Mouse (Mus musculus) midbrain, embryonic 14.5 days (tissue): Measurements from ENCODE around the gene Gpatch3. TPM values are rescaled to one million over a fixed set of nuclear protein-coding genes. Genes with fewer than 3 reads are reported as not detected.

Experiments used
- ATAC-seq: fragments of 200-750 bp; cut with Nextera tagmentation; 2 replicates; pipeline ENCODE4 v1.8.0; 2017; ENCODE audit warnings: moderate number of reproducible peaks, moderate library complexity; ENCODE audit not compliant: low FRiP score, low TSS enrichment
- DNase-seq: peaks from one replicate; pipeline ENCODE4 v3.0.0-alpha.2; 2015
- H3K27ac ChIP-seq: fragments of 300-500 bp; sonication (generic); replicated peaks from 2 replicates; pipeline ENCODE4 v1.5.1; 2014; ENCODE audit warnings: mild to moderate bottlenecking, low read depth, low read length, moderate library complexity
- H3K27me3 ChIP-seq: fragments of 300-500 bp; sonication (generic); 2 replicates; pipeline ENCODE4 v1.6.1; 2014; ENCODE audit warnings: low read length, control low read depth, mixed read lengths; ENCODE audit not compliant: control insufficient read depth, insufficient read depth
- H3K36me3 ChIP-seq: fragments of 300-500 bp; sonication (generic); 2 replicates; pipeline ENCODE4 v1.6.1; 2014; ENCODE audit warnings: low read length, control low read depth; ENCODE audit not compliant: control insufficient read depth, insufficient read depth
- H3K4me1 ChIP-seq: fragments of 300-500 bp; sonication (generic); 2 replicates; pipeline ENCODE4 v1.6.1; 2014; ENCODE audit warnings: mild to moderate bottlenecking, antibody characterized with exemption, low read length, control low read depth; ENCODE audit not compliant: control insufficient read depth, insufficient read depth
- H3K4me2 ChIP-seq: fragments of 300-500 bp; sonication (generic); 2 replicates; pipeline ENCODE4 v1.6.1; 2014; ENCODE audit warnings: mild to moderate bottlenecking, low read length, moderate library complexity
- H3K4me3 ChIP-seq: fragments of 300-500 bp; sonication (generic); replicated peaks from 2 replicates; pipeline ENCODE4 v1.5.1; 2014; ENCODE audit warnings: low read depth, low read length
- H3K9ac ChIP-seq: fragments of 300-500 bp; sonication (generic); replicated peaks from 2 replicates; pipeline ENCODE4 v1.6.1; 2014; ENCODE audit warnings: mild to moderate bottlenecking, low read length, moderate library complexity
- H3K9me3 ChIP-seq: fragments of 300-500 bp; sonication (generic); 2 replicates; pipeline ENCODE4 v1.6.1; 2016; ENCODE audit warnings: low read length, control low read depth, mixed read lengths; ENCODE audit not compliant: control insufficient read depth
- WGBS: fragments of 180-500 bp; shearing (Covaris S2); extraction: QIAGEN DNeasy Blood & Tissue Kit; methylation state at CpG from one replicate; pipeline ENCODE4 v1.1.7; 2014; 5-methylcytosine and 5-hydroxymethylcytosine counted together
- polyA plus RNA-seq: library from polyadenylated mRNA; unstranded; fragments of >200 nt; fragmentation: Nextera tagmentation; extraction: Ambion mirVana; gene quantifications from 2 replicates; pipeline ENCODE4 v1.2.1, GENCODE M21; 2014

Gene Gpatch3
- polyA plus RNA-seq, 1 experiment from 2014 or later = 6.4 TPM

DNA sequence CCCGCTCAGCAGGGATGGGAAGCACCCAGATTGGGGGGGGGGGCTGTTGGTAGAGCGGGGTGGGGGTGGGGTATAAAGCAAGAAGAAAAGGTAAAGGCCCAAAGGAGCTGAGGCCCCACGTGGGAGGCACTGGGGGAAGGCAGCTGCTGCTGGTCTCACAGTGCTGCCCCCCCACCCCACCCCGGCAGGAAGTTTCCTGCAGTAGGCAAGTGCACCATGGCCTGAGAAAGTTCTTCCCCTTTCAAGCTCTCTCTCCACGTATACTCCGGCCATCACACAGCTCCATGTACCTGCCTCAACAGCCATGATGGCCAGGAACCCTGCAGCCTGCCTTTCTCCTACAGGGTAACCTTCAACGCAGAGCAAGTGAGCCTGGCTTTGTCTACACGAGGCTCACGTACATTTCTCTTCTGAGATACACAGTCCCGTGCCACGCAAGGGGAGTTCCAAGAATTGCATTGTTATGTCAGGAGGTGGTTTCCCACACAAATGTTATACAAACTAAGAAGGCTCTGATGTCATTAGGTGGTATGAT is 47.7 kb downstream of the Gpatch3 start:
- no peak for ATAC-seq
- 78% methylated on average over 11 of the region's 11 CpGs for WGBS

DNA sequence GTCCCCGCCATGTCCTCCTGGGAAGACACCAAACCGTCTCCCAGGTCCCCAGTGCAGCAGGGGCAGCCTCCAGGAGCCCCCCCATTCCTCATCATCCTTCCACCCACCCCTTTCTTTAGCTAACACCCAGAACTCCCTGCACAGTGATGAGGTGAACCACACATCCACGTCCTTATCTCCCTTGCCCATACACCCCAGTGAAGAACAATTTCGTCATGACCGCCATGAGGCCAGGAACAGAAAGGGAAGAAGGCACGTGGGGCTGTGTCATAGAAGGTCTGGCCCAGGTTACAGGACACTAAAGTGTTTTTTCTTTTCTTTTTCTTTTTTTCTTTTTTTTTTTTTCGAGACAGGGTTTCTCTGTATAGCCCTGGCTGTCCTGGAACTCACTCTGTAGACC is 50.3 kb downstream of the Gpatch3 start:
- H3K4me3 ChIP-seq = no peak overlapping the region
- H3K4me1 ChIP-seq = no peaks in the 10 kb centered on the region
- no peak overlapping the region for H3K9ac ChIP-seq
- H3K27me3 ChIP-seq = no peaks in the 10 kb centered on the region
- no peak overlapping the region for H3K4me2 ChIP-seq
- peaks cover 39% of the 10 kb centered on the region for H3K36me3 ChIP-seq
- 94% methylated on average over 7 of the region's 7 CpGs for WGBS
- no peak overlapping the region for H3K27ac ChIP-seq
- H3K9me3 ChIP-seq = no peaks in the 10 kb centered on the region
- no peak for DNase-seq
- no peak for ATAC-seq

More for the DNA sequence above, 47.7 kb downstream of the Gpatch3 start:
- no peak for DNase-seq
- H3K4me2 ChIP-seq = no peak overlapping the region
- peaks cover 45% of the 10 kb centered on the region for H3K36me3 ChIP-seq
- H3K4me3 ChIP-seq = no peak overlapping the region
- H3K9ac ChIP-seq = no peak overlapping the region
- H3K27me3 ChIP-seq = no peaks in the 10 kb centered on the region
- H3K4me1 ChIP-seq = no peaks in the 10 kb centered on the region
- no peaks in the 10 kb centered on the region for H3K9me3 ChIP-seq
- H3K27ac ChIP-seq = no peak overlapping the region

DNA sequence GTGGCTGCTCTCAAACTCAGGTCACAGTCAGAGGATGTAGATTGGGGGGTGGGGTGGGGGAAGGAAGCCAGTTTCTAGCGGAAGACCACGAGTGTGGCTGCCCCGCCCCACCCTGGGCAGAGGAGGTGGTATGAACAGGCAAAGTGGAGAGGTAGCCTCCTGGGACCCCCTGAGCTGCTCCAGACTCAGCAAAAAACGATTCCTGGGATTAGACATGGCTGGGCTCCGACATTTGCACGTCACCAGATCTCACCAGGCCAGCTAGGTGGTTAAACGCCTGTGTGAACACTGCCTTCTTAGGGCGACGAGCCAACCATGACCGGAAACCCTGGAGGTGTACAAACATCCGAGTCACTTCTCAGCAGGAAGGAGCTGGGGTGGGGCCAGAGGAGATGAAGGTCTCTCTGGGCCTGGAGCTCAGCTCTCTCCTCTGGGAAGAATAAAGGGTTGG is 51.1 kb downstream of the Gpatch3 start:
- no peaks in the 10 kb centered on the region for H3K4me1 ChIP-seq
- H3K4me3 ChIP-seq = no peak overlapping the region
- 40% methylated on average over 11 of the region's 11 CpGs for WGBS
- no peak overlapping the region for H3K9ac ChIP-seq
- H3K27ac ChIP-seq = no peak overlapping the region
- ATAC-seq (no peak), DNase-seq (no peak)
- peaks cover 39% of the 10 kb centered on the region for H3K36me3 ChIP-seq
- no peaks in the 10 kb centered on the region for H3K27me3 ChIP-seq
- H3K4me2 ChIP-seq = no peak overlapping the region
- H3K9me3 ChIP-seq = no peaks in the 10 kb centered on the region

DNA sequence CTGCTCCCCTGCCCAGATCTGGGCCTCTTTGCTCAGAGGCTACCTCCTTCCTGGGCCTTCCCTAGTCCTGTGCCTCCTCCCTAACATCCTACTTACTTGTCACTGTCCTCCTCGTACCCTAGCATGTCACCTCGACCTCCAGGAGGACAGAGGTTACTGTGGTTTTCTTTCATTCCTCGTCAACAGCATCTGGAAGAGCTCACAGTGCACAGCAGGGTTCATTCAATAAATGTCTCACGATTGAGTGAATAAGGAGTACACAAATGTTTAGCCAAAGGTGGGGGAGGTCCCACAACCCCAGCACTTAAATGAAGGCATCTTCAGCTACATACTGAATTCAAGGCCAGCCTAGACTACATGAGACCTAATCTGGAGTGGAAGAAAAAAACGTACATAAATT is 51.7 kb downstream of the Gpatch3 start:
- no peak for ATAC-seq
- Histone ChIP-seq H3K9me3 (no peaks in the 10 kb centered on the region), H3K36me3 (peaks cover 34% of the 10 kb centered on the region), H3K27ac (no peak overlapping the region), H3K4me2 (no peak overlapping the region), H3K4me3 (no peak overlapping the region), H3K4me1 (no peaks in the 10 kb centered on the region), H3K9ac (no peak overlapping the region), H3K27me3 (no peaks in the 10 kb centered on the region)
- DNase-seq = no peak
- 35% methylated on average over 5 of the region's 5 CpGs for WGBS

DNA sequence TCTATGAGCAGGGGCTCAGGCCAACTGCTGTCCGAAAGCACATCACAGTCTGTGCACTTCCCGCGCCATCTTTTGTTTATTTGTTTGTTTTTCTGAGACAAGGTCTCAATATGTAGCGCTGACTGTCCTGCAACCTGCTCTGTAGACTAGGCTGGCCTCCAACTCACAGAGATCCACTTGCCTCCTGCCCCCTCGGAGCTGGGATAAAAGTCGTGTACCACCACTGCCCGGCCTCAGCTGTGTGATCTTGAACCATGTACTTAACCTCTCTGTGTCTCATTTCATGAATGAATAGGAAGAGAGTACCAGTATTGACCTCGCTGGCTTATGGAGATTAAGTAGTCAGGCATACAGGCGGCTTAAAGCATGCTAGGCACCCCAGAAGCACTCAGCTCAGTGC is 52.1 kb downstream of the Gpatch3 start:
- H3K4me1 ChIP-seq = peaks cover under 1% of the 10 kb centered on the region; the same call in 1 of the 2 replicates
- WGBS = 82% methylated on average over 9 of the region's 9 CpGs
- no peak for DNase-seq

DNA sequence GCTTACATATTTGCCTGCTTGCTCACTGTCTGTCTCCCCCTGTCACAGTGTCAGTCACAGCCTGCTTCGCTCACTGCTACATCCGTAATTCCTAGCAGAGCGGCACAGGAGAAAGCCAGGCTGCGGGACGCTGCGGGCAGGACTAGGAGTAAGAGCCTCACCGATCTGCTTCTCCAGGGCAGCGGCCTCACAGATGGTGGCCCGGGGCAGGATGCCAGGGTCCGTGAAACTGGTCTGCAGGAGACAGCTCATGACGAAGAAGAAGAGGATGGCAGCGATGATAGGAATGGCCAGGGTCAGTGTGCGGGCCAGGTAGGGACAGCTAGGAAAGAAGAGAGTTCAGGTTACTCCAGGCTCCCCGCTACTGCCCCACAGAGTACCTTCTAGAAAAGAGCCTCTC is 52.5 kb downstream of the Gpatch3 start:
- Histone ChIP-seq H3K27ac (no peak overlapping the region), H3K27me3 (no peaks in the 10 kb centered on the region), H3K9ac (no peak overlapping the region), H3K9me3 (no peaks in the 10 kb centered on the region), H3K4me1 (peaks cover 5% of the 10 kb centered on the region), H3K4me3 (no peak overlapping the region), H3K36me3 (peaks cover 34% of the 10 kb centered on the region), H3K4me2 (no peak overlapping the region)
- DNase-seq (no peak), ATAC-seq (no peak)
- 93% methylated on average over 14 of the region's 14 CpGs for WGBS

More for the DNA sequence above, 52.1 kb downstream of the Gpatch3 start:
- no peaks in the 10 kb centered on the region for H3K9me3 ChIP-seq
- H3K4me2 ChIP-seq = no peak overlapping the region
- no peak overlapping the region for H3K9ac ChIP-seq
- no peaks in the 10 kb centered on the region for H3K27me3 ChIP-seq
- ATAC-seq = no peak
- no peak overlapping the region for H3K27ac ChIP-seq
- peaks cover 34% of the 10 kb centered on the region for H3K36me3 ChIP-seq
- no peak overlapping the region for H3K4me3 ChIP-seq

DNA sequence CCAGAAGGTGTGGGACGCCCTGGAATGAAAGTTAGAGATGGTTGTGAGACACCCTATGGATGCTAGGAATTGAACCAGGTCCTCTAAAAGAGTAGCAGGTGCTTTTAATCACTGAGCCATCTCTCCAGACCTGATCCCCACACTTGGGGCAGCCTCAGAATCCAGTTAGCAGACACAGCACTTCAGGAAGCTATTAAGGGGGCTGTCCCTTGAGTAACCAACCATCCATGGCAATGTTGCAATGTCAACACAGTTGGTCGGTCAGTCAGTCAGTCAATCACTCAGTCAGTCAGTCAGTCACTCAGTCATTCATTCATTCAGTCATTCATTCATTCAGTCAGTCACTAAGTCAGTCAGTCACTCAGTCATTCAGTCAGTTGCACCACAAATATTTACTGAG is 54.0 kb downstream of the Gpatch3 start:
- ATAC-seq (no peak), DNase-seq (no peak)
- Histone ChIP-seq H3K27ac (no peak overlapping the region), H3K36me3 (peaks cover 34% of the 10 kb centered on the region), H3K9ac (no peak overlapping the region), H3K27me3 (no peaks in the 10 kb centered on the region), H3K9me3 (no peaks in the 10 kb centered on the region), H3K4me3 (no peak overlapping the region), H3K4me2 (no peak overlapping the region), H3K4me1 (peaks cover 10% of the 10 kb centered on the region)
- WGBS = 82% methylated on average over 2 of the region's 2 CpGs

DNA sequence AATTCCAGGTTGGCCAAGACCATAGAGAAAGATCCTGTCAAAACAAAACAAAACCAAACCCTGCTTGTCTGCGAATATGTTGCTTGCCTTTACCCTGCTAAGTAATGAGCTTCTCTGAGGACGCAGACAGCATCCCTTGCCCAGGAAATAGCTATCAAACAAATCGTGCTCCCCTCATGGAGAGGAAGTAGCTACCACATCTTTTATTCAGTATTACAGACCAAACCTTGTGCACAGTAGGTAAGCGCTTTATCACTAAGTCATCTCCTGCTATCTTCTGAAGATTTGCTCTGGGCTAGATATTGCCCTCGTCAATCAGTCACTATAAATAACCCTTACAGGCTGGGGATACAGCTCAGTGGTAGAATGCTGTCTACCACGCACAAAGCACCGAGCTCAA is 54.6 kb downstream of the Gpatch3 start:
- H3K4me1 ChIP-seq = peaks cover 10% of the 10 kb centered on the region
- 92% methylated on average over 7 of the region's 7 CpGs for WGBS
- no peak overlapping the region for H3K4me3 ChIP-seq
- no peak overlapping the region for H3K9ac ChIP-seq
- ATAC-seq (no peak), DNase-seq (no peak)
- H3K4me2 ChIP-seq = no peak overlapping the region
- peaks cover 28% of the 10 kb centered on the region for H3K36me3 ChIP-seq
- no peak overlapping the region for H3K27ac ChIP-seq
- no peaks in the 10 kb centered on the region for H3K27me3 ChIP-seq
- H3K9me3 ChIP-seq = no peaks in the 10 kb centered on the region

DNA sequence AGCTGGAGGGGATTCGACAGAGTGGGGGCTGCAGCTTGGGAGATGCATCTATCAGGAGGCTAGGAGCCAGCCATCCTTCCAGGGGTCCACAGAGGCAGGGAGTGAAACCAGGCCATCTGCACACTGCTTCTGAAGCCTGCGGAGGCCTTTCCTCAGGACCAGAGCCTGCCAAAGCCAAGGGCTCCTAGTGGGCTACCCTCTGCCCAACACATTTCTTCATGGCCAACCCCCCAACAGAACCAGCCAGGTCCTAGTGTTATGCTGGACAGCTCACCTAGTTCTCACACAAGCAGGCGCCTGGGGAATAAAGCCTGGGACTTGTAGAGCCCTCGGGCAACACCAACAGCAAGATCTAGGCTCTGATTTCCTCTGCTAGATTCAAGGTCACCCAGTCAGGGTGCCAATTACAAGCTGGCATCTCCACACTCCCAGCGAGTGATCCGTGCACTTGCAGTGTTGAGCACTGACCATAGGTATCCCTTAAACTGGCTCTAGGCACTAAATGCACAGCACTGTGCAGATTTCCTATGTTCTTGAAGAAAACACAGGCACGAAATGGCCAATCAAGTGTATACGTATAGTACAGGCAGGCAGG is 55.9 kb downstream of the Gpatch3 start:
- H3K27me3 ChIP-seq = no peaks in the 10 kb centered on the region
- H3K27ac ChIP-seq = no peak overlapping the region
- peaks cover 17% of the 10 kb centered on the region for H3K36me3 ChIP-seq
- H3K4me1 ChIP-seq = peaks cover 10% of the 10 kb centered on the region
- no peak for ATAC-seq
- H3K9me3 ChIP-seq = no peaks in the 10 kb centered on the region
- no peak for DNase-seq
- H3K4me2 ChIP-seq = no peak overlapping the region
- 89% methylated on average over 8 of the region's 8 CpGs for WGBS
- H3K9ac ChIP-seq = no peak overlapping the region
- no peak overlapping the region for H3K4me3 ChIP-seq
